Mouse (Mus musculus) lung, postnatal 0 days (tissue): ENCODE results near the gene Meis2. TPM values are rescaled to one million over a fixed set of nuclear protein-coding genes. Genes with fewer than 3 reads are reported as not detected.

Experiments
- ATAC-seq: fragments of 200-750 bp; cut with Nextera tagmentation; 2 replicates; pipeline ENCODE4 v1.8.0; 2017; ENCODE audit warnings: moderate library complexity
- DNase-seq: peaks from one replicate; pipeline ENCODE4 v3.0.0-alpha.2; 2016; ENCODE audit warnings: low spot score
- H3K27ac ChIP-seq: fragments of 300-500 bp; sonication (generic); 2 replicates; pipeline ENCODE4 v1.5.1; 2014; ENCODE audit warnings: antibody characterized with exemption, mild to moderate bottlenecking, low read length, mixed read lengths
- H3K27me3 ChIP-seq: fragments of 300-500 bp; sonication (generic); replicated peaks from 2 replicates; pipeline ENCODE4 v1.6.1; 2014; ENCODE audit warnings: low read length, mixed read lengths; ENCODE audit not compliant: insufficient read depth
- H3K36me3 ChIP-seq: fragments of 300-500 bp; sonication (generic); 2 replicates; pipeline ENCODE4 v1.6.1; 2014; ENCODE audit warnings: low read length, mixed read lengths; ENCODE audit not compliant: insufficient read depth
- H3K4me1 ChIP-seq: fragments of 300-500 bp; sonication (generic); 2 replicates; pipeline ENCODE4 v1.6.1; 2014; ENCODE audit warnings: antibody characterized with exemption, low read depth, low read length, mixed read lengths; ENCODE audit not compliant: insufficient read depth
- H3K4me2 ChIP-seq: fragments of 300-500 bp; sonication (generic); replicated peaks from 2 replicates; pipeline ENCODE4 v1.6.1; 2014; ENCODE audit warnings: low read depth, mild to moderate bottlenecking, low read length, moderate library complexity, mixed read lengths
- H3K4me3 ChIP-seq: fragments of 300-500 bp; sonication (generic); 2 replicates; pipeline ENCODE4 v1.5.1; 2014; ENCODE audit warnings: low read depth, low read length
- H3K9ac ChIP-seq: fragments of 300-500 bp; sonication (generic); replicated peaks from 2 replicates; pipeline ENCODE4 v1.6.1; 2014; ENCODE audit warnings: low read depth, mild to moderate bottlenecking
- H3K9me3 ChIP-seq: fragments of 300-500 bp; sonication (generic); 2 replicates; pipeline ENCODE4 v1.6.1; 2016; ENCODE audit warnings: low read length, mixed read lengths
- CTCF ChIP-seq: IDR thresholded peaks from 2 replicates; pipeline ENCODE4 v1.5.1; 2016; ENCODE audit warnings: antibody characterized with exemption, mild to moderate bottlenecking
- EP300 ChIP-seq: IDR thresholded peaks from 2 replicates; pipeline ENCODE4 v1.6.1; 2016; ENCODE audit warnings: antibody characterized with exemption, mild to moderate bottlenecking, control low read depth
- WGBS: fragments of 180-500 bp; shearing (Covaris S2); extraction: QIAGEN DNeasy Blood & Tissue Kit; methylation state at CpG from one replicate; pipeline ENCODE4 v1.1.7; 2014; 5-methylcytosine and 5-hydroxymethylcytosine counted together
- polyA plus RNA-seq: library from polyadenylated mRNA; unstranded; fragments of >200 nt; fragmentation: Nextera tagmentation; extraction: Ambion mirVana; gene quantifications from 2 replicates; pipeline ENCODE4 v1.2.1, GENCODE M21; 2015

The Meis2 gene
- polyA plus RNA-seq, 1 experiment from 2014 or later, result 12.0 TPM

GRCm38 (mm10) chr2:116074061-116074460 is 8.4 kb upstream of the Meis2 start:
- WGBS, result 63% methylated on average over 3 of the region's 3 CpGs
- Histone ChIP-seq H3K4me3 (no peak overlapping the region), H3K36me3 (no peaks in the 10 kb centered on the region), H3K9ac (no peak overlapping the region), H3K4me2 (no peak overlapping the region), H3K4me1 (no peaks in the 10 kb centered on the region), H3K27me3 (peaks cover 22% of the 10 kb centered on the region; the same call in 1 of the 2 replicates), H3K27ac (no peak overlapping the region), H3K9me3 (no peaks in the 10 kb centered on the region)
- DNase-seq, result no peak
- no peak for ATAC-seq
- TF ChIP-seq CTCF (no peak), EP300 (no peak)

GRCm38 (mm10) chr2:116073311-116073904 is 7.8 kb upstream of the Meis2 start:
- no peak overlapping the region for H3K4me3 ChIP-seq
- no peak overlapping the region for H3K4me2 ChIP-seq
- no peaks in the 10 kb centered on the region for H3K36me3 ChIP-seq
- 42% methylated on average over 9 of the region's 9 CpGs for WGBS
- TF ChIP-seq CTCF, result no peak
- no peak for TF ChIP-seq EP300
- H3K9ac ChIP-seq, result no peak overlapping the region
- no peak for DNase-seq
- no peaks in the 10 kb centered on the region for H3K4me1 ChIP-seq
- H3K27me3 ChIP-seq, result peaks cover 22% of the 10 kb centered on the region; the same call in 1 of the 2 replicates
- ATAC-seq, result no peak
- no peaks in the 10 kb centered on the region for H3K9me3 ChIP-seq
- H3K27ac ChIP-seq, result no peak overlapping the region

DNA sequence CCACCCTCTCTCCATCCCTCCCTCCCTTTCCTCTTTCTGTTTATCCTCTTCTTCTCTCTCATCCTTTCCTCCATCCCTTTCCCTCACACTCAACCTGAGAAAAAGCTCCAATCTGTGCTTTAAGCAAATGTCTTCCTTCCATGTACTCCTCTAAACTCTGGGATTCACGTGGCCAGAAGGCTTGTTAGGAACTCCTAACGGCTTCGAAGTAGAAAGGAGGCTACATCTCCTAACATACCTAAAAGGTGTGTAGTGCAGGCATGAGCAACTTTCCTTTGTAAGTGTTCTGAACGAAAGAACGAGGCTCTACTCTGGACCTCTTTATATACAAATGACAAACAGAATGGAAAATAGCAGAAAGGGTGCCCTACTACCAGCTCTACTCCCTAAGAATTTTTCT is 7.1 kb upstream of the Meis2 start:
- Histone ChIP-seq H3K4me2 (0 out of 2 replicates have a peak overlapping the region, but pooled peaks have one; percentile 58), H3K27ac (no peak overlapping the region), H3K27me3 (peaks cover 25% of the 10 kb centered on the region), H3K9me3 (no peaks in the 10 kb centered on the region), H3K4me1 (no peaks in the 10 kb centered on the region), H3K36me3 (no peaks in the 10 kb centered on the region), H3K4me3 (no peak overlapping the region), H3K9ac (no peak overlapping the region)
- 37% methylated on average over 5 of the region's 5 CpGs for WGBS
- no peak for ATAC-seq
- TF ChIP-seq EP300 (no peak), CTCF (no peak)
- no peak for DNase-seq

DNA sequence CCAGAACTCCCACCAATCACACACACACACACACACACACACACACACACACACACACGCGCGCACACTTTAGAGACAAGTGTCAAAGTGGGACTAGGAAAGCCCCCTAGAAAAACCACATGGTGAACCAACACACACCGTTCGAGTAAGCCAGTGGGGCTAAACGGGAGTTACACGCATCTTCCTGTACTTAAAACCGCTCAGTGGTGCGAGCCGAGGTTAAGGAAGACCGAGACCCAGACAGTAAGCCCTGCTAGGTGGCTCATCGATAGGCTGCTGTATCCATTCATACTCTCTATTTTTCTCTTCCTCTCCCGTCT is 6.6 kb upstream of the Meis2 start:
- ATAC-seq (no peak), DNase-seq (no peak)
- WGBS, result 13% methylated on average over 13 of the region's 13 CpGs
- no peaks in the 10 kb centered on the region for H3K9me3 ChIP-seq
- H3K4me3 ChIP-seq, result no peak overlapping the region
- H3K4me1 ChIP-seq, result no peaks in the 10 kb centered on the region
- H3K27me3 ChIP-seq, result peaks cover 27% of the 10 kb centered on the region
- no peak overlapping the region for H3K27ac ChIP-seq
- H3K36me3 ChIP-seq, result no peaks in the 10 kb centered on the region
- TF ChIP-seq EP300, result no peak
- TF ChIP-seq CTCF, result no peak
- H3K4me2 ChIP-seq, result peak overlapping the region; percentile 58
- no peak overlapping the region for H3K9ac ChIP-seq

DNA sequence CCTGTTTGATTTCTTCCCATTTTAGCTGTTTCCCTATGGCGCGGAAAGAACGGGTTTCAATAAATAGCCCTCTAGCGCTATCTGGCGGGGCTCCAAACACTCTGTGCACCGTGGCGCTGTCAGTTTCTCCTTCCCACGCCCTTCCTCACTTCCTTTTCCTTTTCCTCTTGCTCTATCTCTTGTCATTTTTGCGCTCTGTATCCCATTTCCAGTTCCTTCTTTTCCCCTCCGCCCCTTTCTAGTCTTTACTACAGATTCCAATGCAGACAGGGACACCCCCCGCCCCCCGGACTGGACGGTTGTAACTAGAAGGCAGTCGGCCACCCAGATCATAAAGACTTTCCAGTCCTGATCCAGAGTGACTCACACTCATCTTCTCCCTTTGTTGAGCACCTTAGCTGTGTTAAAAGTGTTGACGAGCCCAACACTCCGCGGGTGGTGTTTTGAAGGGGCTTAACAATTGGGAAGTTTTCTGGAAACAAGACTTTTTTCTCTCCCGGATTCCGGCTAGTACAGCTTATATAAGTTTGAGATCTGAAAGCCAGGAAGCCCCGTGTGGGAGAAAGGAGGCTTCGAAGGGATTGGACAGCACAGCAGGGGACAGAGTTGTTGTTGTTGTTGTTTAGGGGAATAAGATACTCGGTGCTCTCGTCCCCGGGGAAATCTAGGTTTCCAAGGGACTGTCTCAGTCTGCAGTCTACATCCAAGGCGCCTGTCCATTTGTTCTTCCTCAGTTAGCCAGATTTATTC is 6.1 kb upstream of the Meis2 start:
- peak; percentile 87 for DNase-seq
- Histone ChIP-seq H3K27me3 (peaks cover 27% of the 10 kb centered on the region), H3K4me2 (peak overlapping the region; percentile 58), H3K9me3 (no peaks in the 10 kb centered on the region), H3K36me3 (no peaks in the 10 kb centered on the region), H3K9ac (no peak overlapping the region), H3K4me1 (no peaks in the 10 kb centered on the region), H3K4me3 (peak overlapping the region; percentile 33), H3K27ac (no peak overlapping the region)
- TF ChIP-seq CTCF (peak; percentile 75), EP300 (peak; percentile 56; the same call in 1 of the 2 replicates)
- peak; percentile 49; the same call in 1 of the 2 replicates for ATAC-seq
- WGBS, result 3% methylated on average over 25 of the region's 25 CpGs

GRCm38 (mm10) chr2:116070614-116071425 is 5.2 kb upstream of the Meis2 start:
- Histone ChIP-seq H3K27me3 (peaks cover 27% of the 10 kb centered on the region), H3K36me3 (no peaks in the 10 kb centered on the region), H3K4me3 (peak overlapping the region; percentile 33), H3K4me1 (no peaks in the 10 kb centered on the region), H3K9ac (no peak overlapping the region), H3K9me3 (no peaks in the 10 kb centered on the region), H3K4me2 (peak overlapping the region; percentile 58), H3K27ac (0 out of 2 replicates have a peak overlapping the region, but pooled peaks have one; percentile 20)
- WGBS, result 33% methylated on average over 10 of the region's 10 CpGs
- TF ChIP-seq CTCF (no peak), EP300 (no peak)
- ATAC-seq (no peak), DNase-seq (no peak)
